Mouse (Mus musculus): ENCODE measurements around the gene Stard10. TPM values are rescaled to one million over a fixed set of nuclear protein-coding genes. Genes with fewer than 3 reads are reported as not detected.

Stard10 gene
- polyA plus RNA-seq, 1 experiment from 2014 or later, result 79.5 TPM

- H3K36me3 ChIP-seq, result peaks cover 25% of the 10 kb centered on the region
- no peak overlapping the region for H3K4me2 ChIP-seq
- no peak overlapping the region for H3K27ac ChIP-seq
- no peak for ATAC-seq
- H3K27me3 ChIP-seq (replicated peaks), result no peaks in the 10 kb centered on the region
- H3K4me1 ChIP-seq, result peaks cover 45% of the 10 kb centered on the region
- 82% methylated on average over 3 of the region's 3 CpGs for WGBS (ENCODE audit: insufficient replicate concordance)
- no peaks in the 10 kb centered on the region for H3K9me3 ChIP-seq (replicated peaks)
- H3K4me3 ChIP-seq, result no peak overlapping the region
- H3K9ac ChIP-seq, result no peak overlapping the region
These were observed 20.5 kb downstream of the Stard10 start for GRCm38 (mm10) chr7:101337401-101337800.

DNA sequence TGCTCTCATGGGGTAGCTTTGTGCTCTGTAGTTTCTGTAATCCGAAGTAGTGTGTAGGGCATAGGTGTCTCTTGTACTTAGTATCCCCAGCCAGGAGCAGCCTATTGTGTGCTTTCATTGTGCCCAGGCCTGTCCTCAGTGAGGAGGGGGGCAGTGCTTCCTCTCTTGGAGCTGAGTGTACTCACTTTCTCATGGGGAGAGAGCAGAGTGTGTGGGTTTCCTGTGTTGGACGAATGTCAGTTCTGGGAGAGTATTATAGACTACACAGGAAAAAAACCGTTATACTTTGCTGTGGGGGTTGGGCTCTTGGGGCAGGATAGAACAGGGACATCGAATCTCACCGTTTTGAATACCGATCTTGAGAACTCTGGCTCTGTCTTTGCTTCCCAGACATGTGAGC is 24.5 kb downstream of the Stard10 start:
- Histone ChIP-seq H3K9ac (no peak overlapping the region), H3K9me3 (replicated peaks) (no peaks in the 10 kb centered on the region)

GRCm38 (mm10) chr7:101343135-101343534 is 26.2 kb downstream of the Stard10 start:
- Histone ChIP-seq H3K9ac (no peak overlapping the region), H3K27ac (peak overlapping the region; percentile 7; the same call in 1 of the 2 replicates), H3K36me3 (peaks cover 40% of the 10 kb centered on the region), H3K27me3 (replicated peaks) (no peaks in the 10 kb centered on the region), H3K4me1 (peaks cover 76% of the 10 kb centered on the region), H3K4me2 (no peak overlapping the region), H3K9me3 (replicated peaks) (no peaks in the 10 kb centered on the region), H3K4me3 (no peak overlapping the region)
- whole genome bisulfite sequencing (ENCODE audit: insufficient replicate concordance), result 44% methylated on average over 7 of the region's 7 CpGs
- ATAC-seq, result peak; percentile 25; the same call in 1 of the 2 replicates

More for the DNA sequence above, 24.5 kb downstream of the Stard10 start:
- no peaks in the 10 kb centered on the region for H3K27me3 ChIP-seq (replicated peaks)
- H3K36me3 ChIP-seq, result peaks cover 47% of the 10 kb centered on the region
- peaks cover 61% of the 10 kb centered on the region for H3K4me1 ChIP-seq
- ATAC-seq, result no peak
- peak overlapping the region; percentile 15; the same call in 1 of the 2 replicates for H3K27ac ChIP-seq
- WGBS (ENCODE audit: insufficient replicate concordance), result 20% methylated on average over 6 of the region's 6 CpGs
- no peak overlapping the region for H3K4me3 ChIP-seq
- no peak overlapping the region for H3K4me2 ChIP-seq

- 61% methylated on average over 4 of the region's 4 CpGs for WGBS (ENCODE audit: insufficient replicate concordance)
- Histone ChIP-seq H3K4me3 (no peak overlapping the region), H3K4me2 (no peak overlapping the region), H3K9me3 (replicated peaks) (no peaks in the 10 kb centered on the region), H3K27me3 (replicated peaks) (no peaks in the 10 kb centered on the region; the same call in 1 of the 2 replicates), H3K9ac (no peak overlapping the region), H3K36me3 (peaks cover 39% of the 10 kb centered on the region), H3K4me1 (peaks cover 93% of the 10 kb centered on the region), H3K27ac (0 out of 2 replicates have a peak overlapping the region, but pooled peaks have one; percentile 21)
- no peak for ATAC-seq
These were observed 28.0 kb downstream of the Stard10 start for GRCm38 (mm10) chr7:101344892-101345291.

DNA sequence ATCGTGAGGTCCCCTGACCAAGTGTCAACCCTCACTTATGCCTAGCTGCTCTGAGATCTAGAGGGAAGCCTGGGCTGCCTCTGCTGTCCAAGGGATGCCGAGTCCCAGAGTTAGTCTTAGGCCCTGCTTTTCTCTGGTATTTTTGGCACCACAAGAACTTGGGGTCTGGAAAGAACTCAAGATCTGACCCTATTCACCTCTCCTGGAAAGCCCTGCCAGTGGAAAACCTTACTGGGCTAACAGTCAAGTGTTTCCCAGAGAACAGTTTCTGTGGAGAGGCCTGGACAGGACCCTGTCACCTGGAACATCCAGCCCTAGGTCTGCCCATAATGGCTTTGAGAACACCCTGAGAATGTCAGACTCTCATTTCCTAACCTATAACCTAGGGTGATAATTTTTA is 30.1 kb downstream of the Stard10 start:
- peaks cover 39% of the 10 kb centered on the region for H3K36me3 ChIP-seq
- H3K9ac ChIP-seq, result no peak overlapping the region
- no peaks in the 10 kb centered on the region; the same call in 1 of the 2 replicates for H3K27me3 ChIP-seq (replicated peaks)
- no peak for ATAC-seq
- H3K4me3 ChIP-seq, result no peak overlapping the region
- H3K27ac ChIP-seq, result peak overlapping the region; percentile 54; the same call in 1 of the 2 replicates
- 67% methylated on average over 2 of the region's 2 CpGs for WGBS (ENCODE audit: insufficient replicate concordance)
- H3K9me3 ChIP-seq (replicated peaks), result no peaks in the 10 kb centered on the region
- peaks cover 79% of the 10 kb centered on the region for H3K4me1 ChIP-seq
- H3K4me2 ChIP-seq, result peak overlapping the region; percentile 96; the same call in 1 of the 2 replicates

DNA sequence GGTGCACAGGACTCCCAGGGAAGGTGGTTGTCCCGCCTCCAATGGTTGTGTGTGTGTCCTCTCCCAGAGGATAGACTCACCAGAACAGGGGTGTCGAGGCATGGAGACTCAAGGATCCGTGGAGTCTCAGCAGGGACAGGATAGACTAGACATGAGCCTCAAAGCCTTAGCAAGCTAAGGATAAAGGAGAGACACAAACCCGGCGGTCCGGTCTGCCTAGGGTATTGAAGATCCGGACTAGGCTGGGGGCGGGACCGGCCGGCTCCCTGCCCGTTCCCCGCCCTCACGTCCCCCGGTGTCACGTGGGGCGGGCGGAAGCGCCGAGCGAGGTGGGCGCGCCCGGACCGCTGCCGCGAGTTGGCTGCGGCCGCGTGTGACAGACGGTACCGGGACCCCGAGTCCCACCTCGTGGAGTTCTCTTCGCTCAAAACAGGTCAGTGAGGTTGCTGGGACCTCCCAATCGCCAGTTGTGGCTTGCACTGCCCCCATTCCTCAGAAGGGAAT is 30.9 kb downstream of the Stard10 start, which contains the start of gene Arap1:
Gene Arap1, plus strand, starts transcription at position 301 of the 504 bp plus-strand sequence.
- no peaks in the 10 kb centered on the region; the same call in 1 of the 2 replicates for H3K27me3 ChIP-seq (replicated peaks)

DNA sequence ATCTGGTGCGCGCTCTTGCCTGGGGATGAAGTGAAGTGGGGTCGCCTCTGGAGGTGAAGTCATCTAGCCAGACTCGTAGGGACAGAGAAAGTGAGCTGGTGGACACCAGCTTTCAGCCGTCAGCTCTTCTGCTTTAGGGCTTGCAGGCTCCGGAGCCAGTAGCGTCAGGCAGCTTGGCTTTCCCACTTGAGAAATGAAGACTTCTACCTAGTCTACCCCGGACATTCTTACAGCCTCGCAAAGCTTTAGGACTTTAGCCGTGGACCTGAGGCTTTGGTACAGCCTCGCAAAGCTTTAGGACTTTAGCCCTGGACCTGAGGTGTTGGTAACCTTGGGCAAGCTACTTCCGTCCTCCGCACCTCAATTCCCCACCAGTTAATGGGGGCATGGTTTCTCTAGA is 31.4 kb downstream of the Stard10 start:
- H3K9me3 ChIP-seq (replicated peaks), result no peaks in the 10 kb centered on the region
- H3K36me3 ChIP-seq, result peaks cover 29% of the 10 kb centered on the region
- WGBS (ENCODE audit: insufficient replicate concordance), result 2% methylated on average over 13 of the region's 13 CpGs
- peaks cover 78% of the 10 kb centered on the region for H3K4me1 ChIP-seq
- no peaks in the 10 kb centered on the region; the same call in 1 of the 2 replicates for H3K27me3 ChIP-seq (replicated peaks)
- peak overlapping the region; percentile 51; the same call in 1 of the 2 replicates for H3K27ac ChIP-seq
- peak overlapping the region; percentile 96 for H3K4me2 ChIP-seq
- H3K9ac ChIP-seq, result peak overlapping the region; percentile 70
- H3K4me3 ChIP-seq, result peak overlapping the region; percentile 66
- ATAC-seq, result no peak

More for the DNA sequence above, 30.9 kb downstream of the Stard10 start, which contains the start of gene Arap1:
- H3K9ac ChIP-seq, result peak within 1 kb of the TSS; percentile 70
- peak within 1 kb of the TSS; percentile 58 for H3K27ac ChIP-seq
- WGBS (ENCODE audit: insufficient replicate concordance), result 1% methylated on average over 30 of the region's 35 CpGs
- peak within 1 kb of the TSS; percentile 96 for H3K4me2 ChIP-seq
- peaks cover 33% of the 10 kb centered on the region for H3K36me3 ChIP-seq
- ATAC-seq, result peak; percentile 72
- peaks cover 78% of the 10 kb centered on the region for H3K4me1 ChIP-seq
- H3K9me3 ChIP-seq (replicated peaks), result no peaks in the 10 kb centered on the region
- H3K4me3 ChIP-seq, result peak within 1 kb of the TSS; percentile 66

DNA sequence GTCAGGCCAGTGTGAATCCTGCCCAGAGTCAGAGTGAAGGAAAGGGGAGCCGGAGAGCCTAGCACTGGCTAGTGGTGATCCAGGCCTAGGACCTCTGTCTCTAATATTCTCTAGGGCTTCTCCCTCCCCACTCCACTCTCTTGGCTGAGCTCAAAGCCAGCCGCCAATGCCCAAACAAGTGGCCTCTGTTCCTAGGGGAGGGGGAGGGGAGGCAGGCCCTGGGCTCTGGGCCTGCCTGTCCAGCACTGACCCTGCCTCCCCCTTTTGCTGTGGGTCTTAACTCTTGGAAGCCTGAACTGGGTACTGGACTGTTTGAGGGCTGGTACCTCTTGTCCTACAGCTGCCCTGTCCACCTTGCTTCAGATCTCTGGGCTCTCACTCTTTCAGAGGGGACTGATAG is 33.0 kb downstream of the Stard10 start:
- H3K27ac ChIP-seq, result peak overlapping the region; percentile 20; the same call in 1 of the 2 replicates
- 0 out of 2 replicates have a peak overlapping the region, but pooled peaks have one; percentile 66 for H3K4me3 ChIP-seq
- no peaks in the 10 kb centered on the region; the same call in 1 of the 2 replicates for H3K27me3 ChIP-seq (replicated peaks)
- H3K4me2 ChIP-seq, result peak overlapping the region; percentile 96
- no peak for ATAC-seq
- no peak overlapping the region for H3K9ac ChIP-seq
- no peaks in the 10 kb centered on the region for H3K9me3 ChIP-seq (replicated peaks)
- 63% methylated on average over 2 of the region's 2 CpGs for WGBS (ENCODE audit: insufficient replicate concordance)
- peaks cover 15% of the 10 kb centered on the region for H3K36me3 ChIP-seq
- peaks cover 81% of the 10 kb centered on the region for H3K4me1 ChIP-seq

DNA sequence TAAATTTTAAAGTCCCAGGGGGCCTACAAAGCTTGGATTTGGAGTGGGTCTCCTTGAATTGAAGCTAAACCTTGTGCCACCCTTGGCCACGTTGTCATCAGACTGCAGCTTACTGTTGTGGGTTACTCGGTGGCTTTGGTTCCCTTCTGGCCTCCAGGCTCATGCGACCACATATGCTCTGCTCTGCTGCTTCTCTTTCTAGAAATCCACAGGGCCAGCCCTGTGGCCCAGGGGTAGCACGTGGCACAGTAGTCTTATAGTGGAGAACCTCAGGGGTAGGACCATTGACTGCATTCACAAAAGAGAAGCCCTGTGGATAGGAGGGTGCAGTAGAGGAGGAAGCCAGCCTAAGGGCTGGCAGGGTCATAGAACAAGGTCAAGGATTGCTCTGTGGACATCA is 35.5 kb downstream of the Stard10 start:
- H3K36me3 ChIP-seq, result no peaks in the 10 kb centered on the region; the same call in 1 of the 2 replicates
- no peak overlapping the region for H3K4me2 ChIP-seq
- peaks cover 76% of the 10 kb centered on the region for H3K4me1 ChIP-seq
- ATAC-seq, result no peak
- no peak overlapping the region for H3K9ac ChIP-seq
- WGBS (ENCODE audit: insufficient replicate concordance), result 40% methylated on average over 4 of the region's 4 CpGs
- no peaks in the 10 kb centered on the region; the same call in 1 of the 2 replicates for H3K27me3 ChIP-seq (replicated peaks)
- no peak overlapping the region for H3K4me3 ChIP-seq
- H3K9me3 ChIP-seq (replicated peaks), result no peaks in the 10 kb centered on the region
- H3K27ac ChIP-seq, result no peak overlapping the region

GRCm38 (mm10) chr7:101354423-101354822 is 37.5 kb downstream of the Stard10 start:
- 43% methylated on average over 5 of the region's 5 CpGs for WGBS (ENCODE audit: insufficient replicate concordance)
- no peak overlapping the region for H3K4me2 ChIP-seq
- H3K4me1 ChIP-seq, result peaks cover 62% of the 10 kb centered on the region
- H3K4me3 ChIP-seq, result no peak overlapping the region
- no peaks in the 10 kb centered on the region for H3K9me3 ChIP-seq (replicated peaks)
- H3K9ac ChIP-seq, result 0 out of 2 replicates have a peak overlapping the region, but pooled peaks have one; percentile 3
- H3K36me3 ChIP-seq, result no peaks in the 10 kb centered on the region; the same call in 1 of the 2 replicates
- ATAC-seq, result peak; percentile 66
- H3K27ac ChIP-seq, result peak overlapping the region; percentile 70
- H3K27me3 ChIP-seq (replicated peaks), result no peaks in the 10 kb centered on the region; the same call in 1 of the 2 replicates

DNA sequence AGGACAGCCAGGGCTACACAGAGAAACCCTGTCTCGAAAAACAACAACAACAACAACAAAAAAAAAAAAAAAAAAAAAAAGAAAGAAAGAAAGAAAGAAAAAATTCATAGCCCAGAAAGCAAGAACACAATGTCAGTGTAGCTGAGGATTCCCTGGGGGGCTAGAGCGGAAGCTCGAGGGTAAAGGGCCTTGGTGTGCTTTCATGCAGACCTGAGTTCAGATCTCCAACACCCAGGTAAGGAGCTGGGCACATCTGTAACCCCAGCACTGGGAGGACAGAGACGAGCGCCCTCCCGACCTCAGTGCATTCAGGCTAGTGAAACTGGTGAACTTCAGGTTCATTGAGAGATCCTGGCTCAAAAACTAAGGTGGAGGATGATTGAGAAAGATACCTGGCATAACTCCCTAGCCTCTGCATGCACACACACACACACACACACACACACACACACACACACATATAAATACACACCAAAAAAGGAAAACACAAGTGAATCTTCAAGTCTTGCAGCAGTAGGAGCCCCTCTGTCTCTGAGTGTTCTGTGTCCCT is 38.7 kb downstream of the Stard10 start:
- H3K27ac ChIP-seq, result no peak overlapping the region
- WGBS (ENCODE audit: insufficient replicate concordance), result 82% methylated on average over 6 of the region's 6 CpGs
- H3K4me1 ChIP-seq, result peaks cover 53% of the 10 kb centered on the region
- H3K36me3 ChIP-seq, result no peaks in the 10 kb centered on the region; the same call in 1 of the 2 replicates
- H3K4me2 ChIP-seq, result no peak overlapping the region
- H3K9ac ChIP-seq, result no peak overlapping the region
- no peak overlapping the region for H3K4me3 ChIP-seq
- no peak for ATAC-seq
- H3K9me3 ChIP-seq (replicated peaks), result no peaks in the 10 kb centered on the region
- H3K27me3 ChIP-seq (replicated peaks), result no peaks in the 10 kb centered on the region

- Histone ChIP-seq H3K9ac (no peak overlapping the region), H3K36me3 (no peaks in the 10 kb centered on the region; the same call in 1 of the 2 replicates), H3K4me2 (peak overlapping the region; percentile 14), H3K27me3 (replicated peaks) (no peaks in the 10 kb centered on the region), H3K27ac (peak overlapping the region; percentile 10; the same call in 1 of the 2 replicates), H3K4me3 (no peak overlapping the region), H3K9me3 (replicated peaks) (no peaks in the 10 kb centered on the region), H3K4me1 (peaks cover 65% of the 10 kb centered on the region)
- ATAC-seq, result 0 out of 2 replicates have a peak, but pooled peaks have one; percentile 21
- WGBS (ENCODE audit: insufficient replicate concordance), result 45% methylated on average over 3 of the region's 3 CpGs
These were observed 40.0 kb downstream of the Stard10 start for GRCm38 (mm10) chr7:101356868-101357267.
